Mouse (Mus musculus) heart, embryonic 15.5 days (tissue): Measurements from ENCODE around the gene Ranbp2. TPM values are rescaled to one million over a fixed set of nuclear protein-coding genes. Genes with fewer than 3 reads are reported as not detected.

Source experiments
- ATAC-seq: fragments of 200-750 bp; cut with Nextera tagmentation; replicated peaks from 2 replicates; pipeline ENCODE4 v1.8.0; 2017; ENCODE audit warnings: low read depth, moderate TSS enrichment; ENCODE audit not compliant: insufficient number of reproducible peaks, insufficient read depth, low FRiP score
- H3K27ac ChIP-seq: fragments of 300-500 bp; sonication (generic); 2 replicates; pipeline ENCODE4 v1.5.1; 2015; ENCODE audit warnings: mild to moderate bottlenecking, inconsistent platforms
- H3K27me3 ChIP-seq: fragments of 300-500 bp; sonication (generic); 2 replicates; pipeline ENCODE4 v1.6.1; 2015; ENCODE audit warnings: inconsistent platforms
- H3K36me3 ChIP-seq: fragments of 300-500 bp; sonication (generic); 2 replicates; pipeline ENCODE4 v1.6.1; 2015; ENCODE audit warnings: mild to moderate bottlenecking, inconsistent platforms
- H3K4me1 ChIP-seq: fragments of 300-500 bp; sonication (generic); replicated peaks from 2 replicates; pipeline ENCODE4 v1.6.1; 2015; ENCODE audit warnings: inconsistent platforms
- H3K4me2 ChIP-seq: fragments of 300-500 bp; sonication (generic); 2 replicates; pipeline ENCODE4 v1.6.1; 2015; ENCODE audit warnings: inconsistent platforms, mild to moderate bottlenecking, moderate library complexity
- H3K4me3 ChIP-seq: fragments of 300-500 bp; sonication (generic); 2 replicates; pipeline ENCODE4 v1.5.1; 2015; ENCODE audit warnings: mild to moderate bottlenecking, inconsistent platforms
- H3K9ac ChIP-seq: fragments of 300-500 bp; sonication (generic); 2 replicates; pipeline ENCODE4 v1.6.1; 2015; ENCODE audit warnings: mild to moderate bottlenecking, inconsistent platforms
- H3K9me3 ChIP-seq: fragments of 300-500 bp; sonication (generic); replicated peaks from 2 replicates; pipeline ENCODE4 v1.6.1; 2016; ENCODE audit warnings: inconsistent platforms
- WGBS: fragments of 180-500 bp; shearing (Covaris S2); methylation state at CpG from one replicate; pipeline ENCODE4 v1.1.7; 2015; ENCODE audit warnings: mixed read lengths; 5-methylcytosine and 5-hydroxymethylcytosine counted together
- polyA plus RNA-seq: library from polyadenylated mRNA; unstranded; fragments of >200 nt; fragmentation: Nextera tagmentation; extraction: Ambion mirVana; gene quantifications from 2 replicates; pipeline ENCODE4 v1.2.1, GENCODE M21; 2015

The Ranbp2 gene
- polyA plus RNA-seq = 14.9 and 15.5 TPM in 2 replicates

GRCm38 (mm10) chr10:58446384-58447279 lies at the start of gene Ranbp2:
TSS of gene Ranbp2 (plus strand) at chr10:58446920.
- Histone ChIP-seq H3K27me3 (no peaks in the 10 kb centered on the region), H3K9ac (peak within 1 kb of the TSS; percentile 94), H3K4me1 (peaks cover 10% of the 10 kb centered on the region), H3K4me2 (peak within 1 kb of the TSS; percentile 71), H3K9me3 (no peaks in the 10 kb centered on the region), H3K4me3 (peak within 1 kb of the TSS; percentile 78), H3K27ac (peak within 1 kb of the TSS; percentile 96), H3K36me3 (no peaks in the 10 kb centered on the region)
- under 1% methylated on average over 77 of the region's 91 CpGs for WGBS
- peak; percentile 97 for ATAC-seq

GRCm38 (mm10) chr10:58398941-58399340 lies 47.8 kb upstream of the Ranbp2 start:
- H3K27ac ChIP-seq = no peak overlapping the region
- H3K36me3 ChIP-seq = peaks cover 18% of the 10 kb centered on the region
- 93% methylated on average over 8 of the region's 8 CpGs for WGBS
- peaks cover 47% of the 10 kb centered on the region for H3K4me1 ChIP-seq
- H3K4me2 ChIP-seq = no peak overlapping the region
- H3K27me3 ChIP-seq = no peaks in the 10 kb centered on the region
- H3K4me3 ChIP-seq = no peak overlapping the region
- no peak overlapping the region for H3K9ac ChIP-seq
- H3K9me3 ChIP-seq = no peaks in the 10 kb centered on the region
- ATAC-seq = no peak

- peaks cover 53% of the 10 kb centered on the region for H3K4me1 ChIP-seq
- no peaks in the 10 kb centered on the region for H3K9me3 ChIP-seq
- 35% methylated on average over 3 of the region's 3 CpGs for WGBS
- peak overlapping the region; percentile 8; the same call in 1 of the 2 replicates for H3K4me2 ChIP-seq
- H3K9ac ChIP-seq = no peak overlapping the region
- peaks cover 27% of the 10 kb centered on the region for H3K36me3 ChIP-seq
- no peak overlapping the region for H3K4me3 ChIP-seq
- no peaks in the 10 kb centered on the region for H3K27me3 ChIP-seq
- ATAC-seq = peak; percentile 71; the same call in 1 of the 2 replicates
- H3K27ac ChIP-seq = peak overlapping the region; percentile 87
Observed at GRCm38 (mm10) chr10:58401838-58402237, 44.9 kb upstream of the Ranbp2 start.

DNA sequence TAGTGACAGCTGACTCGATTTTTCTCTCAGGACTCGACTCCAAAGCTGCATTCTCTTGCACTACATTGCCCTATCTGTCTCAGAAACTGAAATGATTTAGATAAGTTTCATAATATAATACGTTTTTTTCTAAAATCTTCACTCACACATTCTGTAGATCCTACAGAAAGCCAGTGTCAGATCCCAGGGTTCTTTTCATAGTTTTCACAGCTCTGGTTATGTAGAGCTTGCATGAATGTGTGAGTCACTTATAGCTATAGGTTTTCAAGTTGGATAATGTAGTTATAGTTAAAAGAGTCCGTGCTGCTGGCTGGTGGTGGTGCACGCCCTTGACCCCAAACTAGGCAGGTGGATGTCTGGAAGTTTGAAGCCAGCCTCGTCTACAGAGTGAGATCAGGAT lies 42.1 kb upstream of the Ranbp2 start:
- Histone ChIP-seq H3K4me2 (no peak overlapping the region), H3K27me3 (no peaks in the 10 kb centered on the region), H3K4me3 (no peak overlapping the region), H3K27ac (peak overlapping the region; percentile 87), H3K4me1 (peaks cover 46% of the 10 kb centered on the region), H3K9ac (no peak overlapping the region), H3K36me3 (peaks cover 41% of the 10 kb centered on the region), H3K9me3 (no peaks in the 10 kb centered on the region)
- WGBS = 63% methylated on average over 6 of the region's 6 CpGs
- ATAC-seq = no peak

DNA sequence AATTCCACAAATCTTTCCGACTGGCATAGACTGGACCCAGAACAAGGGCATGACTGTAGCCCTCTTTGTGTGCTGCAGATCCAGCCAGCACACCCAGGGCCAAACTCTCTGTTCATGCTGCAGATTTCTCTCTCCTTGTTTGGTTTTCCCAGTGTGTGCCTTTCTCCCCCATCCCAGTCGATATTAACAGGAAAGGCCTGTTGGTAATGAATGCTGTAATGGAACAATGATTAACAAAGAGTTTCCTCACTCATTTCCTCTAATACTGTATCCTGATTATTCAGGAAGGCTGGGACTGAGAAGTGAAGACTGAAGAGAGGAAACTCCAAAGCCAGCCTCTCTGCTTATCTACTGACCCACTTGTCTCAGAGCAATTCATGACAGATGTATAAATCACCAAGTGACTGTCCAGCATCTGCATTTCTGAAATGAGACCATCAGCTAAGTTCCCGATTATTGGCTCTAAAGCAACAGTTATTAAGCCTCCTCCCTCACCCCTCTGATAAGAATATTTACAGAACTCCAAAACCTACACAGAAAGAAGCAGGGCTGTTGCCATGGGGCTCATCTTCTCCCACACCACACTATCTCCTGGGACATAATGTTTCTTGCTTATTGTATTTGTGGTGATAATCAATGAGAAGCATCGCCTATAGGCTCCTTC lies 41.3 kb upstream of the Ranbp2 start:
- Histone ChIP-seq H3K4me1 (peaks cover 46% of the 10 kb centered on the region), H3K27ac (peak overlapping the region; percentile 87), H3K36me3 (peaks cover 48% of the 10 kb centered on the region), H3K4me3 (no peak overlapping the region), H3K27me3 (no peaks in the 10 kb centered on the region), H3K4me2 (no peak overlapping the region), H3K9me3 (no peaks in the 10 kb centered on the region), H3K9ac (no peak overlapping the region)
- ATAC-seq = peak; percentile 79
- WGBS = 36% methylated on average over 4 of the region's 4 CpGs

- Histone ChIP-seq H3K4me3 (no peak overlapping the region), H3K4me1 (peaks cover 46% of the 10 kb centered on the region), H3K27me3 (no peaks in the 10 kb centered on the region), H3K27ac (peak overlapping the region; percentile 87), H3K9ac (no peak overlapping the region), H3K36me3 (peaks cover 54% of the 10 kb centered on the region), H3K9me3 (no peaks in the 10 kb centered on the region), H3K4me2 (no peak overlapping the region)
- ATAC-seq = peak; percentile 24; the same call in 1 of the 2 replicates
- WGBS = 65% methylated on average over 2 of the region's 2 CpGs
Observed at GRCm38 (mm10) chr10:58405949-58406305, 40.8 kb upstream of the Ranbp2 start.

GRCm38 (mm10) chr10:58412331-58412730 lies 34.4 kb upstream of the Ranbp2 start:
- no peak overlapping the region for H3K4me2 ChIP-seq

GRCm38 (mm10) chr10:58412852-58413251 lies 33.9 kb upstream of the Ranbp2 start:
- H3K4me1 ChIP-seq = no peaks in the 10 kb centered on the region
- H3K9me3 ChIP-seq = no peaks in the 10 kb centered on the region
- H3K4me2 ChIP-seq = no peak overlapping the region
- no peak overlapping the region for H3K9ac ChIP-seq
- H3K27ac ChIP-seq = no peak overlapping the region
- H3K27me3 ChIP-seq = no peaks in the 10 kb centered on the region
- H3K36me3 ChIP-seq = peaks cover 90% of the 10 kb centered on the region
- no peak for ATAC-seq
- H3K4me3 ChIP-seq = no peak overlapping the region

More at GRCm38 (mm10) chr10:58412331-58412730, 34.4 kb upstream of the Ranbp2 start:
- no peak overlapping the region for H3K27ac ChIP-seq
- H3K27me3 ChIP-seq = no peaks in the 10 kb centered on the region
- no peaks in the 10 kb centered on the region for H3K9me3 ChIP-seq
- H3K9ac ChIP-seq = no peak overlapping the region
- no peaks in the 10 kb centered on the region for H3K4me1 ChIP-seq
- 80% methylated on average over 4 of the region's 4 CpGs for WGBS
- ATAC-seq = no peak
- no peak overlapping the region for H3K4me3 ChIP-seq
- H3K36me3 ChIP-seq = peaks cover 90% of the 10 kb centered on the region

DNA sequence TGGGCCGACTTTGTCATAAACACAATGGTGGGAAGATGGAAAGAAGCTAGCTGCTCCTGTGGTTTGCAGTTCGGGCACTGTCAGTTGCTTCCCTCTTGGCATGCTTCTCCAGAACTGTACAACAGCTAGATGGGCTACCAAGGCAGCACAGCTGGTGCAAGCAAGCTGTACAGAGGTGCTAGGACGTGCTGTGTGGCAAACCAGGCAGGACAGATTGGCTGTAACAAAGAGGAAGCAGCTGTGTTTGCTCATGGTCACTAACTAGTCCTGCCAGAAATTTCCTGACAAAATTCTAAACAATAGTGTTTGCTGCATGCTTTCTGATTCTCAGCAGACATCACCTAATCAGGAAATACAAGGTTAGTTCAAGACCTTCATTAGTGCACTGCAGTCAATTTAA lies 30.0 kb upstream of the Ranbp2 start:
- H3K9me3 ChIP-seq = no peaks in the 10 kb centered on the region
- peak overlapping the region; percentile 12; the same call in 1 of the 2 replicates for H3K27ac ChIP-seq
- no peak overlapping the region for H3K9ac ChIP-seq
- peak; percentile 62; the same call in 1 of the 2 replicates for ATAC-seq
- H3K27me3 ChIP-seq = no peaks in the 10 kb centered on the region
- H3K36me3 ChIP-seq = peaks cover 75% of the 10 kb centered on the region
- H3K4me3 ChIP-seq = no peak overlapping the region
- no peak overlapping the region for H3K4me2 ChIP-seq
- 75% methylated on average over 3 of the region's 3 CpGs for WGBS
- no peaks in the 10 kb centered on the region for H3K4me1 ChIP-seq

DNA sequence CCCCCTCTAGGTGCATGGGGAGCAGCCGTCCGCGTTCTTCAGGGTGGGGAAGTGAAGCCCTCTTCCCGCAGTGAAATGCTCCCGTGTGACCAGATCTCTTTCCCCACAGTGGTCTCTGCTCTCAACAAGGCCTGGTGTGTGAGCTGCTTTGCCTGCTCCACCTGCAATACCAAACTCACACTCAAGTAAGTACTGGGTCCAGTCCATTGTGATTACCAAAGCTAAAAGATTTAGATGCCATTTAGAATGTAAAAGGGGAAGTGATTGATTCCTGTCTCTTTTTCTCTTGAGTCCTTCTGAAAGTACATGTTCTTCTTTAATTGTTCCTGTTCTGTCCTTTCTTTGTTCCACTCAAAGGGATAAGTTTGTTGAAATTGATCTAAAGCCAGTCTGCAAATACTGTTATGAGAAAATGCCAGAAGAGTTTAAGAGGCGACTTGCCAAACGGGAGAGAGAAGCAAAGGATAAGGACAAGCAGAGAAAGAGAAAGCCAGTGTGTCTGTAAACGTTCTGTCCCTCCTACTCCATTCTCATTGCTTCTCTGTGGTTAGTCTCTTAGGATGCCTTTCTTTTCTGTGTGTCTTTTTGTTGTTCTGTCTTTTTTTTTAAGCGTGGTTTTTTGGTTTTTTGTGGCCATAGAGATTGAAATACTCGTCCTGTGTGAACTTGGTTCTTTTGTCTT lies 28.3 kb upstream of the Ranbp2 start:
- no peaks in the 10 kb centered on the region for H3K27me3 ChIP-seq
- H3K27ac ChIP-seq = peak overlapping the region; percentile 8; the same call in 1 of the 2 replicates
- H3K4me1 ChIP-seq = no peaks in the 10 kb centered on the region
- no peak overlapping the region for H3K9ac ChIP-seq
- 84% methylated on average over 10 of the region's 10 CpGs for WGBS
- no peak for ATAC-seq
- no peak overlapping the region for H3K4me2 ChIP-seq
- H3K4me3 ChIP-seq = no peak overlapping the region
- H3K9me3 ChIP-seq = no peaks in the 10 kb centered on the region
- peaks cover 72% of the 10 kb centered on the region for H3K36me3 ChIP-seq

DNA sequence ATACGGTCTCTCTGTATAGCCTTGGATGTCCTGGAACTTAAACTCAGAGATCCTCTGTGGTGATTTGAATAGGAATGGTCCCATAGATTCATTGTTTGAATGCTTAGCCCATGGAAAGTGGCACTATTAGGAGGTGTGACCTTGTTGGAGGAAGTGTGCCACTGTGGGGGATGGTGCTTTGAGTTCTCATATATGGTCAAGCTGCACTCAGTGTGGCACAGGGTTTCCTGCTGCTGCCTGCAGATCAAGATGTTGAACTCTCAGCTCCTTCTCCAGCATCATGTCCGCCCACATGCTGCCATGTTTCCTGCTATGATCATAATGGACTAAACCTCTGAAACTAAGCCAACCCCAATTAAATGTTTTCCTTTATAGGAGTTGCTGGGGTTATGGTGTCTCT lies 18.8 kb upstream of the Ranbp2 start:
- Histone ChIP-seq H3K9ac (no peak overlapping the region), H3K4me3 (no peak overlapping the region), H3K27me3 (no peaks in the 10 kb centered on the region), H3K36me3 (peaks cover 25% of the 10 kb centered on the region), H3K9me3 (no peaks in the 10 kb centered on the region), H3K27ac (no peak overlapping the region), H3K4me1 (no peaks in the 10 kb centered on the region), H3K4me2 (no peak overlapping the region)
- no peak for ATAC-seq
- 93% methylated on average over 2 of the region's 2 CpGs for WGBS
